Mouse (Mus musculus) gastrocnemius, postnatal 14 days (tissue): ENCODE data around the gene Shb. TPM values are rescaled to one million over a fixed set of nuclear protein-coding genes. Genes with fewer than 3 reads are reported as not detected.
"Not testable (repeated sequence)": the region's sequence is repeated elsewhere in the genome, so short reads cannot be mapped to it uniquely, and the experiment has no call there.

Source experiments
- DNase-seq: peaks from one replicate; pipeline ENCODE4 v3.0.0; 2021; ENCODE audit warnings: mixed read lengths
- intact Hi-C: fragments of 180-260 bp; cut with DNase I; formaldehyde crosslinking; loops from one replicate; pipeline ENCODE4 v1.15.1; 2025; ENCODE audit warnings: low total_unique reads
- total RNA-seq, 2 experiments: library from RNA; stranded (reverse); gene quantifications; 2 replicates each; pipeline ENCODE4 v1.2.3; 2021

The Shb gene
- total RNA-seq, 2 experiments from 2014 or later: 6.7 to 7.8 TPM

GRCm38 (mm10) chr4:45411181-45411790 is 121.0 kb downstream of the Shb start:
- intact Hi-C loops: no loop called here
- no peak for DNase-seq

GRCm38 (mm10) chr4:45409270-45409669 is 123.0 kb downstream of the Shb start:
- intact Hi-C loops: no loop called here
- peak; percentile 63 for DNase-seq

DNA sequence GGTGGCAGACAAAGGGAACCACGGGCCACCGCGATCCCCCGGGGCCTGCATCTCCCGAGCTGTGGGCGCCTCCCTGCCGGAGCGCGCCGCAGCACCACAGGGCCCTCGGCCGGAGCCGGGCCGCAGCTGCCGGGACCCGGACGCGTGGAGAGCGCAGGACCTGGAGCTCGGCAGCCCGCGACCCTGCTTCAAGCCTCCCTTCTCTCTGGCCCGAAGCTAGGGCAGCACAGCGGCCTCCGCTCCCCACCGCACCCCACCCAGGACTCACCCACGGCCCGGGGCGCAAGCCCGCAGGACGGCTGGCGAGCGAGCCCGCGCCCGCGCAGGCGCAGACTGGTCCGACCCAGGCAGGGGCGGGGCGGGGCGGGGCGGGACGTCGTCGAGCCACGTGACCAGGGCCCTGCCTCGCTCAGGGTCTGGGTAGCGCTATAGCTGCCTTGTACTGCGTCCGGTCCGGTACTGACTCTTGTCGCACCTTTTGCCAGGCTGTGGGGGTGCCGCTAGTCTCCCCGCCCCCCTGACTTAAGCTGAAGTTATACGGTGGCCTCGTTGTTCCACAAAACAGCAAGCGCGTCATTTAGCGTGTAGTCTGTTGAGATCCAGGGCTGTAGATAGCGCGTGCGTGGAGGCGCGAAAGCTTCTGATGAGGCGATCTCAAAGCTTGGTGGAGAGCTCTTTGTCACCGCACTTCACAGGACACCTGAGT is 123.7 kb downstream of the Shb start, which contains the start of gene Slc25a51:
Gene Slc25a51, minus strand, starts transcription at position 340 of the 706 bp plus-strand sequence.
- intact Hi-C loops: no loop called here
- peak; percentile 84 for DNase-seq

DNA sequence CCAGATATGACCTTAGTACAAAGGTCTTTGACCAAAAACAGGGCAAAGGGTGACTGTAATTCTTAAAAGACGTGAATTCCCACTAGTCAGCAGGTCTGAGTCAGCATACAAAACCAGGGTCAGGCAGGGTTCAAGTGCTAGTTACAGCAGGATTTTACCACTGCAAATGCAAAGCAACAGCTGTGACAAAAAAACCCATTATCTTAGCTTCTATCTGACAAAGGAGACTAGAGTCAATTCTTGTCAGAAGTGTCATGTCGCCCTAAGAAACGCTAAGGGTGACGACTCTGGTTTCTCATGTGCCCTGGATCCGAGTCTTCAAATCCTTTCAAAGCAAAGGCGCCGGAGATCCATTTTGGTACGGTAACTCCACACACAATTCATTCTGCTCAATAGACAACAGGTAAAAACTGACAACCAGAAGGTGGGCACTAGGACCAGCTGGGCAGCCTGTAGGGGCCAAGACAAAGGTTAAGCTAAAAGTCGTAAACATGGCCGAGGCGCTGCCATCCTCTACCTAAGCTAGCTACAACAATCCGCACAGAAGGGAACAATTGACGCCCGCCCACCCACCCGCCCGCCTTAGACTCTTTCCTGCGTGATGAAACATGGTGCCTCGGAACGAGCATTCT is 124.5 kb downstream of the Shb start:
- DNase-seq: no peak
- intact Hi-C loops: no loop called here

DNA sequence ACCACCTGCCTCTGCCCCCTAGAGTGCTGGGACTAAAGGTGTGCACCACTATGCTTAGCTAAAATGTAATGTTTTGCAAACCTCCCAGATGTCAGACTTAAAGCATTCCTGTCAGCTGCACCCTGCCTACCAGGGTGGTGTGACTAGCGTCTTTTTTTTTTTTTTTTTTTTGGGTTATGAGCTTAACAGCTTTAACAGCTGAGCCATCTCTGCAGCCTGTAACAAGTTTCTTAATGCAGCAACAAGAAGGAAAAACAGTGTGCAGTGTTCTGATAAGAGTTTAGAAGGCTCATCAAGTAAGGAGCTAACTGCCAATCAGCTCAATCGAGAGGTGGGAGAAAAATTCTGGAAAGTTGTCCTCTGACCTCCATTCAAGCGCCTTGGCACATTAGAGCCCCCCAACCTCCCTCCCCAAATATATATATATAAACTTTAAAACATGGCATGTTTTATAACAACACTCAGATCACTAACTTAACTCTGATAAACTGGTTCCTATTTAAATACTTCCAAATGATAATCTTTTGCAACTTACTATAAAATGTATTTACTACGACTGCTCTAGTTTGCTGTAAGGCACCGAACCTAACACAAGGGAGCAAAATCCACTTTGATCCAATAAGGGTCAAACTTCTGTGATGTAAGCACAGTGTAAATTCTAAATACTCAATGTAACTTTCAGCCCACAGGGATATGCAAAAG is 125.1 kb downstream of the Shb start:
- DNase-seq: no peak

DNA sequence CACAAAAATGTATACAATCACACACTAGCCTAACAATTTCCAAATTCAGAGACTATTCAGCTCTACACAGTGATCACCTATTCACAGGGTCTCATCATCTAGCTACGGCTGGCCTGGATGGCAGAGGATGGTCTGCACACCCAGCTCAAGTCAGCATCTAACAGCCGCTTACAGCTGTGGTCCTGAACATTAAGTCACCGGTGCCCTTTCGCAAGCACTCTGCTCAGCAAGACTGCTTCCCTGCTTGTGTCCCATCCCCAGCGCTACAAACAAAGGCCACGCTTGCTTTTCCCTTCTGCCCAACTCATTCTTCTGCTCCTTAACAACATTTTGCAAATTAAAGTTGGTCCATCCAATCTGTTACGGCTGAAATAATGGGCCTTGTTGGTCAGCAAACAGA is 125.9 kb downstream of the Shb start:
- intact Hi-C loops: no loop called here

More for the DNA sequence above, 125.1 kb downstream of the Shb start:
- intact Hi-C loops: no loop called here

GRCm38 (mm10) chr4:45405315-45405714 is 127.0 kb downstream of the Shb start:
- no peak for DNase-seq
- intact Hi-C loops: no loop called here

More for the DNA sequence above, 125.9 kb downstream of the Shb start:
- DNase-seq: no peak

- intact Hi-C loops: no loop called here
Measured at GRCm38 (mm10) chr4:45404086-45404485, 128.2 kb downstream of the Shb start.

GRCm38 (mm10) chr4:45403499-45403878 is 128.8 kb downstream of the Shb start:
- DNase-seq: no peak
- intact Hi-C loops: no loop called here

More at GRCm38 (mm10) chr4:45404086-45404485, 128.2 kb downstream of the Shb start:
- DNase-seq: no peak

GRCm38 (mm10) chr4:45402878-45403498 is 129.3 kb downstream of the Shb start:
- intact Hi-C loops: no loop called here
- no peak for DNase-seq

DNA sequence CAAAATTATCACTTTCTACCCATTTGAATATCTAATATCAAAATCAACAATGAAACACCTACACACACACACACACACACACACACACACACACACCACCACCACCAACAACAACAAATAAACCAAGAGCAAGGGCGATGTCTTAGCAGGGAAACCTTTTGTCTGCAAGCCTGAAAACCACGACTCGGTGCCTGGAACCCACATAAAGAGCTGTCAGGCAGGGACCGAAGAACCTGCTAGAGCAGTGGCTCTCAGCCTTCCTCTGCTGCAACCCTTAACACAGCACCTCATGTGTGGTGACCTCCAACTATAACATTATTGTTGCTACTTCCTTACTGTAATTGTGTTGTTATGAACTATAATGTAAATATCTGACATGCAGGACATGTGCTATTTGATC is 130.0 kb downstream of the Shb start:
- no peak for DNase-seq
- intact Hi-C loops: no loop called here

- intact Hi-C loops: no loop called here
- no peak for DNase-seq
Measured at GRCm38 (mm10) chr4:45399421-45400210, 132.7 kb downstream of the Shb start.

GRCm38 (mm10) chr4:45398315-45398714 is 134.0 kb downstream of the Shb start:
- intact Hi-C loops, DNase-seq: not testable (repeated sequence)

- DNase-seq, intact Hi-C loops: not testable (repeated sequence)
Measured at GRCm38 (mm10) chr4:45396211-45396610, 136.1 kb downstream of the Shb start.

- no peak for DNase-seq
- intact Hi-C loops: no loop called here
Measured at GRCm38 (mm10) chr4:45393658-45394057, 138.6 kb downstream of the Shb start.

- DNase-seq: no peak
- intact Hi-C loops: no loop called here
Measured at GRCm38 (mm10) chr4:45392994-45393393, 139.3 kb downstream of the Shb start.

- intact Hi-C loops: no loop called here
- no peak for DNase-seq
Measured at GRCm38 (mm10) chr4:45392572-45392971, 139.7 kb downstream of the Shb start.

DNA sequence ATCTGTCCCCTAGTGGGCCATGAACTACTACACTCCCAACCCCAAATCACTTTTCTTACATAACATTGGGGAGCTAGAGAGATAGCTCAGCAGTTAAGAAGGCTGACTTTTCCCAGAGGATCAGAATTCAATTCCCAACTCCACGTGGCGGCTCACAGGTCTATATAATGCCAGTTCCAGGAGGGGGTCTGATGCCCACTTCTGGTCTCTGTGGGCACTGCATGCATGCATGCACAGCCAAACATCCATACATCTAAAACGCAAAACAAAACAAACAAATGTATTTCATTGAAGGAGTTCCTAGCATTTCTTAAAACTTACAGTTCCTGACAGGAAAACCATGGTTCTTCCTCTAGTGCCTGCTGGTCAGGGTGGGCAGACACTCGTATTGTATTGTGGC is 140.2 kb downstream of the Shb start:
- DNase-seq: no peak
- intact Hi-C loops: no loop called here

DNA sequence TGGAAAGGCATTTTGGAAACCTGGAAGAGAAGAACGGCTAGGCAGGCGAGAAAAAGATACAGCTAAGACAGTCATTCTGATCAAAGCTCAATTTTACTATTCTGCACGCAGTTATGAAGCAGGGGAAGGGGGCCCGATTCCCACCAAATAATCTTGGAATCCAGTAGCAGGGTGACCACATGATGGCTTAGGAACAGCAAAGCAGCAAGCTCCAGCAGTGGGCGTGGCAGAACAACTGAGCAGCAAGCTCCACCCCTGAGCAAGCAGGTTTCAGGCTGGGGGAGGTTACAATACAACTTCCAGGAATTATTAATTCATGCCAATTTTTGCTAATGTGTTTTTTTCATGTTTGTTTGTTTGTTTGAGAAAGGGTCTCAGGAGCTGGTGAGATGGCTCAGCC is 145.0 kb downstream of the Shb start:
- DNase-seq, intact Hi-C loops: not testable (repeated sequence)
